Mouse (Mus musculus) gastrocnemius, postnatal 10 days (tissue): Measurements from ENCODE around the gene Chgb. TPM values are rescaled to one million over a fixed set of nuclear protein-coding genes. Genes with fewer than 3 reads are reported as not detected.

Experiments
- DNase-seq: peaks from one replicate; pipeline ENCODE4 v3.0.0; 2021; ENCODE audit warnings: mixed read lengths
- long read RNA-seq, 2 experiments: library from polyadenylated mRNA; stranded (forward); transcript quantifications; one replicate each; pipeline ENCODE4 v2.0.0; 2021
- total RNA-seq, 2 experiments: library from RNA; stranded (reverse); gene quantifications; 2 replicates each; pipeline ENCODE4 v1.2.3; 2021

Gene Chgb
- total RNA-seq = under 1 TPM; 0.42 to 0.52 TPM
- long read RNA-seq, experiment 1, partial matches to known transcripts = 0 of 1 reads
- long read RNA-seq, experiment 1, other reads (novel, unspliced or antisense) = 1 of 1 reads
- long read RNA-seq, experiment 2 = 0 reads

- no peak for DNase-seq
Observed at GRCm38 (mm10) chr2:132780978-132781377, at the start of gene Chgb. TSS of gene Chgb (plus strand) at chr2:132781278.

- no peak for DNase-seq
Observed at GRCm38 (mm10) chr2:132732940-132733339, 48.1 kb upstream of the Chgb start.

- DNase-seq = no peak
Observed at GRCm38 (mm10) chr2:132733603-132734573, 47.2 kb upstream of the Chgb start.

GRCm38 (mm10) chr2:132738816-132739432 is 42.2 kb upstream of the Chgb start:
- DNase-seq = no peak

- DNase-seq = no peak
Observed at GRCm38 (mm10) chr2:132741862-132742347, 39.2 kb upstream of the Chgb start.

- DNase-seq = peak; percentile 27
Observed at GRCm38 (mm10) chr2:132744866-132745265, 36.2 kb upstream of the Chgb start.

- no peak for DNase-seq
Observed at GRCm38 (mm10) chr2:132746108-132746507, 35.0 kb upstream of the Chgb start.

GRCm38 (mm10) chr2:132750726-132751125 is 30.4 kb upstream of the Chgb start:
- DNase-seq = no peak

- no peak for DNase-seq
Observed at GRCm38 (mm10) chr2:132751141-132752066, 29.7 kb upstream of the Chgb start.

GRCm38 (mm10) chr2:132752398-132752797 is 28.7 kb upstream of the Chgb start:
- no peak for DNase-seq

- no peak for DNase-seq
Observed at GRCm38 (mm10) chr2:132753137-132753536, 27.9 kb upstream of the Chgb start.

GRCm38 (mm10) chr2:132757911-132758310 is 23.2 kb upstream of the Chgb start:
- DNase-seq = no peak

GRCm38 (mm10) chr2:132770822-132771221 is 10.3 kb upstream of the Chgb start:
- DNase-seq = no peak

- DNase-seq = peak; percentile 93
Observed at GRCm38 (mm10) chr2:132781439-132782068, 476 bp downstream of the Chgb start.

GRCm38 (mm10) chr2:132784039-132784438 is 3.0 kb downstream of the Chgb start:
- DNase-seq = no peak

- no peak for DNase-seq
Observed at GRCm38 (mm10) chr2:132793441-132794203, 12.5 kb downstream of the Chgb start.

GRCm38 (mm10) chr2:132794204-132794586 is 13.1 kb downstream of the Chgb start:
- DNase-seq = no peak

GRCm38 (mm10) chr2:132802976-132803375 is 21.9 kb downstream of the Chgb start:
- no peak for DNase-seq

- DNase-seq = peak; percentile 87
Observed at GRCm38 (mm10) chr2:132815608-132816314, 34.7 kb downstream of the Chgb start, which contains the start of the genes Trmt6 and Mcm8. TSS of gene Trmt6 (minus strand) at chr2:132816055. TSS of gene Mcm8 (plus strand) at chr2:132816141.

- DNase-seq = no peak
Observed at GRCm38 (mm10) chr2:132841071-132841470, 60.0 kb downstream of the Chgb start.
